Mouse (Mus musculus) stomach, embryonic 16.5 days (tissue): ENCODE measurements at regions not wholly inside any gene's neighbourhood (a gene's known extent, or its start where the extent isn't known, plus 50 kb on each side); places are given as distances from the start of the nearest gene placed in this dataset.

Experiments used
- ATAC-seq: fragments of 200-750 bp; cut with Nextera tagmentation; 2 replicates; pipeline ENCODE4 v1.8.0; 2017; ENCODE audit warnings: moderate number of reproducible peaks, moderate TSS enrichment; ENCODE audit not compliant: insufficient read depth, low FRiP score
- H3K27ac ChIP-seq: fragments of 300-500 bp; sonication (generic); 2 replicates; pipeline ENCODE4 v1.5.1; 2014; ENCODE audit warnings: low read length
- H3K27me3 ChIP-seq: fragments of 300-500 bp; sonication (generic); 2 replicates; pipeline ENCODE4 v1.6.1; 2014; ENCODE audit warnings: low read length, control low read depth, mixed read lengths; ENCODE audit not compliant: control insufficient read depth, insufficient read depth
- H3K36me3 ChIP-seq: fragments of 300-500 bp; sonication (generic); 2 replicates; pipeline ENCODE4 v1.6.1; 2014; ENCODE audit warnings: low read length; ENCODE audit not compliant: control insufficient read depth, insufficient read depth
- H3K4me1 ChIP-seq: fragments of 300-500 bp; sonication (generic); 2 replicates; pipeline ENCODE4 v1.6.1; 2014; ENCODE audit warnings: low read length, control low read depth, mixed read lengths; ENCODE audit not compliant: control insufficient read depth, insufficient read depth
- H3K4me2 ChIP-seq: fragments of 300-500 bp; sonication (generic); 2 replicates; pipeline ENCODE4 v1.6.1; 2014; ENCODE audit warnings: low read depth, low read length, mixed read lengths
- H3K4me3 ChIP-seq: fragments of 300-500 bp; sonication (generic); replicated peaks from 2 replicates; pipeline ENCODE4 v1.5.1; 2014; ENCODE audit warnings: mild to moderate bottlenecking, low read length
- H3K9ac ChIP-seq: fragments of 300-500 bp; sonication (generic); 2 replicates; pipeline ENCODE4 v1.6.1; 2014; ENCODE audit warnings: low read length
- H3K9me3 ChIP-seq: fragments of 300-500 bp; sonication (generic); replicated peaks from 2 replicates; pipeline ENCODE4 v1.6.1; 2016; ENCODE audit warnings: low read length, control low read depth; ENCODE audit not compliant: control insufficient read depth
- WGBS: fragments of 180-500 bp; shearing (Covaris S2); extraction: QIAGEN DNeasy Blood & Tissue Kit; methylation state at CpG from one replicate; pipeline ENCODE4 v1.1.7; 2014; 5-methylcytosine and 5-hydroxymethylcytosine counted together

GRCm38 (mm10) chr13:92967025-92967610 is 122.6 kb downstream of the Mtx3 start:
- Histone ChIP-seq H3K27me3 (no peaks in the 10 kb centered on the region), H3K27ac (no peak overlapping the region), H3K36me3 (no peaks in the 10 kb centered on the region), H3K9ac (no peak overlapping the region), H3K9me3 (no peaks in the 10 kb centered on the region), H3K4me1 (no peaks in the 10 kb centered on the region), H3K4me2 (no peak overlapping the region), H3K4me3 (no peak overlapping the region)
- ATAC-seq: no peak
- 58% methylated on average over 1 of the region's 1 CpGs for WGBS

GRCm38 (mm10) chr13:92969579-92969978 is 125.0 kb downstream of the Mtx3 start:
- Histone ChIP-seq H3K4me1 (no peaks in the 10 kb centered on the region), H3K36me3 (no peaks in the 10 kb centered on the region), H3K27ac (no peak overlapping the region), H3K4me2 (no peak overlapping the region), H3K9ac (no peak overlapping the region), H3K9me3 (no peaks in the 10 kb centered on the region), H3K27me3 (no peaks in the 10 kb centered on the region), H3K4me3 (no peak overlapping the region)
- 90% methylated on average over 1 of the region's 1 CpGs for WGBS
- ATAC-seq: no peak

GRCm38 (mm10) chr13:92972891-92973290 is 128.3 kb downstream of the Mtx3 start:
- no peaks in the 10 kb centered on the region for H3K9me3 ChIP-seq
- H3K9ac ChIP-seq: no peak overlapping the region
- no peak for ATAC-seq
- 73% methylated on average over 5 of the region's 5 CpGs for WGBS
- no peak overlapping the region for H3K4me3 ChIP-seq
- no peaks in the 10 kb centered on the region for H3K27me3 ChIP-seq
- no peaks in the 10 kb centered on the region for H3K36me3 ChIP-seq
- H3K4me2 ChIP-seq: no peak overlapping the region
- no peak overlapping the region for H3K27ac ChIP-seq
- no peaks in the 10 kb centered on the region for H3K4me1 ChIP-seq

- no peaks in the 10 kb centered on the region for H3K9me3 ChIP-seq
- ATAC-seq: no peak
- WGBS: 72% methylated on average over 4 of the region's 4 CpGs
- H3K4me1 ChIP-seq: no peaks in the 10 kb centered on the region
- no peak overlapping the region for H3K9ac ChIP-seq
- H3K27ac ChIP-seq: no peak overlapping the region
- no peak overlapping the region for H3K4me2 ChIP-seq
- no peaks in the 10 kb centered on the region for H3K36me3 ChIP-seq
- no peaks in the 10 kb centered on the region for H3K27me3 ChIP-seq
- H3K4me3 ChIP-seq: no peak overlapping the region
These were observed 129.2 kb downstream of the Mtx3 start for GRCm38 (mm10) chr13:92973791-92974190.

GRCm38 (mm10) chr13:92986719-92987553 is 142.4 kb downstream of the Mtx3 start:
- WGBS: 46% methylated on average over 17 of the region's 17 CpGs
- no peak overlapping the region for H3K4me3 ChIP-seq
- H3K4me2 ChIP-seq: peak overlapping the region; percentile 38
- ATAC-seq: no peak; the same call in 1 of the 2 replicates
- H3K27me3 ChIP-seq: no peaks in the 10 kb centered on the region
- no peak overlapping the region for H3K9ac ChIP-seq
- no peaks in the 10 kb centered on the region for H3K9me3 ChIP-seq
- no peak overlapping the region for H3K27ac ChIP-seq
- no peaks in the 10 kb centered on the region for H3K36me3 ChIP-seq
- H3K4me1 ChIP-seq: no peaks in the 10 kb centered on the region

- Histone ChIP-seq H3K36me3 (no peaks in the 10 kb centered on the region), H3K4me2 (no peak overlapping the region), H3K27me3 (no peaks in the 10 kb centered on the region), H3K27ac (no peak overlapping the region), H3K9ac (no peak overlapping the region), H3K9me3 (no peaks in the 10 kb centered on the region), H3K4me1 (no peaks in the 10 kb centered on the region), H3K4me3 (no peak overlapping the region)
- WGBS: 89% methylated on average over 6 of the region's 6 CpGs
- no peak for ATAC-seq
These were observed 143.1 kb downstream of the Mtx3 start for GRCm38 (mm10) chr13:92987691-92988090.

GRCm38 (mm10) chr13:92988600-92988999 is 144.0 kb downstream of the Mtx3 start:
- no peak overlapping the region for H3K27ac ChIP-seq
- H3K36me3 ChIP-seq: no peaks in the 10 kb centered on the region
- H3K27me3 ChIP-seq: no peaks in the 10 kb centered on the region
- H3K4me1 ChIP-seq: no peaks in the 10 kb centered on the region
- H3K9me3 ChIP-seq: no peaks in the 10 kb centered on the region
- no peak overlapping the region for H3K4me2 ChIP-seq
- H3K4me3 ChIP-seq: no peak overlapping the region
- 86% methylated on average over 9 of the region's 9 CpGs for WGBS
- no peak for ATAC-seq
- no peak overlapping the region for H3K9ac ChIP-seq

- H3K27ac ChIP-seq: no peak overlapping the region
- peak; percentile 47; the same call in 1 of the 2 replicates for ATAC-seq
- H3K9ac ChIP-seq: no peak overlapping the region
- H3K4me3 ChIP-seq: no peak overlapping the region
- no peaks in the 10 kb centered on the region for H3K9me3 ChIP-seq
- H3K4me1 ChIP-seq: no peaks in the 10 kb centered on the region
- WGBS: 70% methylated on average over 14 of the region's 14 CpGs
- H3K36me3 ChIP-seq: no peaks in the 10 kb centered on the region
- H3K27me3 ChIP-seq: no peaks in the 10 kb centered on the region
- H3K4me2 ChIP-seq: no peak overlapping the region
These were observed 146.0 kb downstream of the Mtx3 start for GRCm38 (mm10) chr13:92990316-92991206.
